Mouse (Mus musculus) mouse embryonic stem cell (cell line): ENCODE results near the gene Cdc42ep1.

Experiments used
- in situ Hi-C, 2 experiments: fragments of 300-500 bp; cut with MboI; formaldehyde crosslinking; loops; 1 replicate in 1 of 2; 3 replicates in 1 of 2; pipeline ENCODE4 v1.14.3; 2019 to 2020; ENCODE audit warnings: low sequenced_read_pairs in 2 of 2, low pct_unique_long_range_greater_than_20kb in 1 of 2, mixed read lengths in 1 of 2; ENCODE audit not compliant: unreplicated experiment in 1 of 2

Gene Cdc42ep1

DNA sequence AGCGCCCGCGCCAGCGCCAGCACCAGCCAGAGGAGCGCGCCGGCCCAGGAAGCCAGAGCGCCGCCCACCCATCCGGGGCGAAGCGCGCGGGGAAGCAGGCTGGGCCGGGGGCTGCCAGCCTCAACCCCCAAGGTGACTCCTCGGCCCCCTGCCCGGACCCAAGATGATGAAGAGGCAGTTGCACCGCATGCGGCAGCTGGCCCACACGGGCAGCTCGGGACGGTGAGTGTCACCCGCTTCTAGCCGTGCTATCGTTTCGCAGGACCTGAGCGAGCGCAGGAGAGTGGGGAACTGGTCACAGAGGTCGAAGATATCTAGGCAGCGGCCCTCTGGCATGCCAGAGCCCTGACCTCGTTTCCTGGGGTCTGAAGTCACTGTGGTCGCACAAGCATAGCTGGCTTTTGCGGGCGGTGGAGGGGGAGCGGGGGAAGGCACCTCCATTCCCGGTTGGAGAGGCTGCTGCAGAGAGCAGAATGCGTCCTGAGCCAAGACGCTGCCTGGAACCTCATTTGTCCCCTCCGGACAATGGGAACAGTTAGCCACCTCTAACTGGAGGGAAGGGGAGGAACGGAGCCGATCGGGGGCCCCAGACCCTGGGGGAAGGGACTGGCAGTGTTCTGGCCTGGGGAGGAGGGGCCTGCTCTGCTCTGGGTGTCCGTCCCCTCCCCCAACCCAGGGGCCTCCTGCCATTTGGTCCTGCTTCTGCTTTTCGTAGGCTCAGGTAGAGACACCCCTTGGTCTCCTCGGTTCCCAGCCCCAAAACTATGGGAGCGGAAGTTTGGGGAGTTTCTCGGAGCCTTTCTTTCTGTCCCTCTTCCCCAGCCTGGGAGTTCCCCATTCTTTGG, 57.5 kb downstream of the Cdc42ep1 start, which contains the start of gene Sh3bp1:
Gene Sh3bp1, plus strand, starts transcription at position 29 of the 845 bp plus-strand sequence.
- in situ Hi-C loops = no loop called here
